Mouse (Mus musculus): ENCODE results near the gene Eef1akmt3.
A peak's percentile ranks its signal among the peaks of the same experiment; 100 is the strongest.

Gene Eef1akmt3

GRCm38 (mm10) chr10:127050119-127050474 lies 8.8 kb upstream of the Eef1akmt3 start:
- DNase-seq (ENCODE audit: low spot score), result no peak

- DNase-seq (ENCODE audit: low spot score), result no peak
These were observed 8.2 kb upstream of the Eef1akmt3 start for GRCm38 (mm10) chr10:127049395-127050118.

- no peak for DNase-seq (ENCODE audit: low spot score)
These were observed 7.5 kb upstream of the Eef1akmt3 start for GRCm38 (mm10) chr10:127048608-127049394.

GRCm38 (mm10) chr10:127047954-127048353 lies 6.6 kb upstream of the Eef1akmt3 start, which contains the start of gene Cyp27b1:
TSS of gene Cyp27b1 (plus strand) at chr10:127048250.
- no peak for DNase-seq (ENCODE audit: low spot score)

GRCm38 (mm10) chr10:127043187-127043586 lies 1.9 kb upstream of the Eef1akmt3 start:
- DNase-seq (ENCODE audit: low spot score), result no peak

- DNase-seq (ENCODE audit: low spot score), result no peak
These were observed 1.3 kb upstream of the Eef1akmt3 start for GRCm38 (mm10) chr10:127042468-127043115.

GRCm38 (mm10) chr10:127041774-127042338 lies 543 bp upstream of the Eef1akmt3 start:
- peak; percentile 90 for DNase-seq (ENCODE audit: low spot score)

- no peak for DNase-seq (ENCODE audit: low spot score)
These were observed 621 bp downstream of the Eef1akmt3 start for GRCm38 (mm10) chr10:127040569-127041214.

GRCm38 (mm10) chr10:127037641-127038040 lies 3.7 kb downstream of the Eef1akmt3 start:
- DNase-seq (ENCODE audit: low spot score), result no peak

- DNase-seq (ENCODE audit: low spot score), result no peak
These were observed 5.0 kb downstream of the Eef1akmt3 start for GRCm38 (mm10) chr10:127036273-127036672.

- DNase-seq (ENCODE audit: low spot score), result no peak
These were observed 8.0 kb downstream of the Eef1akmt3 start for GRCm38 (mm10) chr10:127033301-127033741.

GRCm38 (mm10) chr10:127030336-127031296 lies 10.7 kb downstream of the Eef1akmt3 start, which contains the start of gene Tsfm:
TSS of gene Tsfm (minus strand) at chr10:127030840.
- peak; percentile 88 for DNase-seq (ENCODE audit: low spot score)

- no peak for DNase-seq (ENCODE audit: low spot score)
These were observed 22.9 kb downstream of the Eef1akmt3 start for GRCm38 (mm10) chr10:127018422-127018821.

- no peak for DNase-seq (ENCODE audit: low spot score)
These were observed 24.2 kb downstream of the Eef1akmt3 start for GRCm38 (mm10) chr10:127017071-127017470.

- DNase-seq (ENCODE audit: low spot score), result no peak
These were observed 24.8 kb downstream of the Eef1akmt3 start for GRCm38 (mm10) chr10:127016488-127016887.

GRCm38 (mm10) chr10:127003806-127004205 lies 37.5 kb downstream of the Eef1akmt3 start:
- no peak for DNase-seq (ENCODE audit: low spot score)

GRCm38 (mm10) chr10:127003334-127003733 lies 38.0 kb downstream of the Eef1akmt3 start:
- DNase-seq (ENCODE audit: low spot score), result no peak

GRCm38 (mm10) chr10:127002765-127003164 lies 38.5 kb downstream of the Eef1akmt3 start:
- DNase-seq (ENCODE audit: low spot score), result no peak

GRCm38 (mm10) chr10:127002056-127002455 lies 39.3 kb downstream of the Eef1akmt3 start:
- DNase-seq (ENCODE audit: low spot score), result no peak

- no peak for DNase-seq (ENCODE audit: low spot score)
These were observed 40.0 kb downstream of the Eef1akmt3 start for GRCm38 (mm10) chr10:127001297-127001696.

- no peak for DNase-seq (ENCODE audit: low spot score)
These were observed 40.8 kb downstream of the Eef1akmt3 start, which contains the start of gene Avil for GRCm38 (mm10) chr10:127000529-127000928. TSS of gene Avil (plus strand) at chr10:127000709.
